Mouse (Mus musculus) liver, adult 2 months (tissue): ENCODE data around the gene Ccsap.

Source experiments
- CTCF ChIP-seq: fragments of 200-500 bp; IDR thresholded peaks from 2 replicates; pipeline ENCODE4 v1.5.1; 2011; ENCODE audit warnings: low read depth, low read length, control low read depth
- POLR2A ChIP-seq: fragments of 200-500 bp; IDR thresholded peaks from 2 replicates; pipeline ENCODE4 v1.6.1; 2011; ENCODE audit warnings: low read length, control low read depth; ENCODE audit not compliant: insufficient read depth; ENCODE audit errors: extremely low read depth

- TF ChIP-seq CTCF (no peak), POLR2A (no peak)
These were observed 52.0 kb downstream of the Ccsap start for GRCm38 (mm10) chr8:123807852-123808573.
